Mouse (Mus musculus) lung, postnatal 14 days (tissue): ENCODE measurements at regions not wholly inside any gene's neighbourhood (a gene's known extent, or its start where the extent isn't known, plus 50 kb on each side); places are given as distances from the start of the nearest gene placed in this dataset.

Experiments
- DNase-seq: peaks from one replicate; pipeline ENCODE4 v3.0.0; 2021

DNA sequence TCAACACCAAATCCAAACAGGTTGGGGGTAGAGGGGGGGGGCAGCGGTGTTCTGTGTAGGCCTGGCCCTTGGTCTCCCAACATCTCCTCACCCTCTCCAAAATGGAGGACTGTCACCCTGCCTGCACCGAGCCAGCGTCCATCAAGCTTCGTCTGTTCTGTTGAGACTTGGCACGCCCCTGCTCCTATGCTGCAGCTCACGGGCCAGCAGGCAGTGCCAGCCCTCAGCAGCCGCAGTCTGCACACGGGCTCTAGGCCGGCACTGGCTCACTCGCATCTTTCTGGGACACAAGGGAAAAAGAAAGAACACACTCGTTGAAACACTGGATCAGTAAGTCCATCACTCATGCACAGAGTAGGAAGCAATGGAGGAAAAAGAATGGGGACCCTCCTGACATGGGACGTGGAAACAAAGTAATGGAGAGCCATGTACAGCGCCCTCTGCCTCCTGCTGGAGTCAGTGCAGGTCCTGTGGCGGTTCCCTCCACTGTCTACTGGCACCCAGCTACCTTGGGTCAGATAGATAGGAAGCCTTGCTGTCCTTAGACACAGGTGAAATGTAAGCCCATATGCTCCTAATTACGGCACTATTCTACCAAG lies 109.0 kb upstream of the 1700016C15Rik start:
- DNase-seq, result no peak

DNA sequence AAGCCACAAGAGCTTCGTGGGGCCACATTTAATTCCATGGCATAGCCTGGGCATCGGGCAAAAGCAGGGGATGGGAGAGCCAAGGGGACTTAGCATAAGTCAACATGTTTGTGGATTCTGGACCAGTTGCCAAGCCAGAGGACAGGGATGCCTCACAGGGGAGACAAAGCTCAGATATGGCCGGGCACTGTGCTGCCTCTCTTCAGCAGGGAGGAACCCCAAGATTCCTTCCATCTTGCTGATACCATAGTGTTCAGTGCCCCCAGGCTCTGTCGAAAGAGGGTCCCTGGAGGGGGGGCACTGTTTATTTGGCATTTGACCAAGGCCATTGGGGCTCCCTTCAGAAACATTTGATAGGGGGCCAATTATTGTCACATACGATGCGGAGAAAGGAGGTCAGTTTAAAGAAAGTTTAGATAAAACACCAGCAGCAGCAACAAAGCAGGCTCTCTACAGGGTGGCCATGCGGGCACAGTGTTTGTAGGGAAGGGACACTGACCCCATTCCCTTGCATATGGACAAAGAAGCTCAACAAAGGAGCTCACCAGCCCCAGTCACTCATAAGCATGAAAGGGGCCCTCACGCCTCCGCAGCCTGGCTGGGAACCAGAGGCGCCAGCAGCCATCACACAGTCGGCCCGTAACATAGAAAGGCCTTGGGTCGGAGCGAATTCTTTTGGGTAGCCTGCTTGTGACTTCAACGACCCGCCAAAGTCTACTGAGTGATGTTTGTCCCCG lies 107.6 kb upstream of the 1700016C15Rik start:
- DNase-seq, result no peak

DNA sequence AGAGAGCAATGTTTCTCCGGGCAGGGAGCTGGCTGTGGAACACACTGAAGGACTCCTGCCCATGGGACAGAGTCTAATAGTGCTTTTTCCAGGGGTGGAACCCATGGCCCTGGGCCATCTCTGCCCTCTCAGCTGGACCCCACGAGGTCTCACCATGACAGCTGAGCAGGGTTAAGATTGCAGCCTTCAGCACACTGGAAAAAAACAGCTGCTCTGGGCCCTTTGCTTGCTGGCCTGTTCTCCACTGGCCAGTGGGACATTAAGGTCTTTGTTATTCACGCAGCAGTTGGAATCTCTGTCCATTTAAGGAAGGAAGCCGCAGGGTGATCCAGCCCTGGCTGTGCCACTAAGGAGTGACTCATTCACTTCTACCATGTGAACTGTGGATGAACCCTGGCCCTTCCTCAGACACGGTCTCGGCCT lies 106.3 kb upstream of the 1700016C15Rik start:
- DNase-seq, result peak; percentile 59

DNA sequence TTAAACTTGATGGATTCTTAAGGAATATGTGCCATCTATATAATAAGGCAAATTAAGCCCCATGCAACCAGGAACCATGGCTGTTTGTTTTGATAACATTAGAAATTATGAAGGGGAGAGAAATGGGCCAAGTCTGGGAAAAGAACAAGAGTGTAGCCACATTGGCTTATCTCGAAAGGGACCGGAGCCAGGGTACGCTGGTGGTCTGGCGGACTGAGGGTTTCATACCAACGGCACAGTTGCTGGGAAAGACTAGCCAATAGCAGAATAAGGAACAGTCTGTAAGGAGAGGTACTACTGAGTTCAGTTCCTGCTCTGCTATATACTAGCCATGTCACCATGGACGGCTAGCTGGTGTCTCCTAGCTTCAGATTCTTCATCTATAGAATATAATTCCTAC lies 105.9 kb upstream of the 1700016C15Rik start:
- no peak for DNase-seq

DNA sequence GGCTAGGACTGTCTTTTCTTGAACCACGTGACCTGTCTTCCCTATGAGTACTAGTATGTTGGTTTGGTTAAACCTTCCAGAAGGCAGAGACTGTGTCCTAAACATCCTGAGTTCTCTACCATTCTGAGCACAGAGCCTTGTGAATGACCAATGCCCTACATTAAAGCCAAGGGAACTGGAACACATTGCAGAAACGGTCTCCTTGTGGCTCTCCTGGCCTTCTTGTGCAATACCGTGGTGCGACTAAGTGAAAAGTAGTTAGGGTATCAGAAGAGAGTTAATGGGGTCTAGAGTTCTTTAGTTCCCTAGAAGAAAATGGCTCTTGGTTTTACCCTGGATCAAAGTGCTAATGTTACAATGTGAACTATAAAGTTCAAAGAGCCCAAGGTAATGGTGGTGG lies 101.8 kb upstream of the 1700016C15Rik start:
- DNase-seq, result no peak

DNA sequence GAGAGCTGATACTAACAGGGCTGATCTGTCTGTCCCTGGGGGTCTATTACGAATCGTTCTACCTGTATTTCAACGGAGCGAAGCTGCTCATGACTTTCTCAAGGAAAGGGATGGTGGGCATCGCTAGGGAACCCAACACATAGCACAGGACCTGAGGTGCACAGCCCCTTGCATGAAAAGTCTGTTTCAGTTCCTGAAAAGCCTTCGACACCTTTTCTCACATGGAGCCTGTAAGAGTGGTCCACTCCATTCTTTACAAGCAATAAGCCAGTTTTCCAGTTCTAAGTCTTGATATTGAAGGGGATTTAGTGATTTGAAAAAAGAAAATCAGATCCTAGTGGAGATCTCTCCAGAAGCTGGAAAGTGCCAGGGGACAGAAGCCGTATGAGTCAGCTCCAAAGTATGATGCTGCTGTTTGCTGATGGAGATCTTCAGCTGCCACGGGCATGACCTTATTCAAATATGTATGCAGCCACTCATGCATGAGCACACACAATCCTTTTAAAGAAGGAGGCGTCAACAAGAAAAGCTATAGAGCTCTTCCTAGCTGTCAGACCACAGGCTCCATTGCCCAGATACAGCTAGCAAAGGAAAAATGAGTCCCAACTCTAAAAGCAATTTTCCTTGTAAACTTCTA lies 95.5 kb upstream of the 1700016C15Rik start:
- no peak for DNase-seq

DNA sequence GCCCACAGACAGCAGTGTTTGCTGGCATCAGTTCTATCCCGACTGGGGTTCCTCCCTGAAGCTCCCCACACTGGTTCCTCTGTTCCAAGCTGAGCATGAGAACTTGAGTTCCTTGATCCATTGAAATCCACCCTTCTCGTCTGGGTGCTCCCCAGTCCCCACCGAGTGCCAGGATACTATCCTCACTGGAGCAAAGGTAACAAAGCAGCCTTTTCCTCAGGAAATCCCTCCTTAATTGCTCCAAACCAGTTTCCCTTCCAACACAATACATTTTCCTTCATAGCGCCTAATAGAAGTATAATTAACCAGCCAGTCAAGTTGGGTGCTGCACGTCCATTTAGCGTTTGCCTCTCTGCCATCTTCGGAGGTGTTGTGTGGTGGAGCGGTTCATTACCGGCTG lies 92.6 kb upstream of the 1700016C15Rik start:
- DNase-seq, result no peak

DNA sequence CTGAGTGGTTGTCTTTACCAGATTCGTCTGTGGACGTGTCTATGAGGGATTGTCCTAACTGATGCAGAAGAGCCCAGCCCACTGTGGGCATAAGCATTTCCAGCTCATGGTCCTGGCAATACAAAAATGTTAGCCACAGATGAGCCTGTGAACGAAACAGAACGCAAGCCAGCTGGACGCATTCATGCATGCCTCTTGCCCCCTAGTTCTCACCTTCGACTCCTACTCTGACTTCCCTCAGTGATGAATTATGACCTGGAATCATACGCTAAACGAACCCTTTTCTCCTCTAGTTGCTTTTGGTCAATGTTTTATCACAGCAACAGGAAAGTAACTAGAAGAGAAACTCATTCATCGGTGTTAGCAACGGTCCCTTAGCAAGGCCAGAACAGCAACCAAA lies 91.2 kb upstream of the 1700016C15Rik start:
- DNase-seq, result no peak

DNA sequence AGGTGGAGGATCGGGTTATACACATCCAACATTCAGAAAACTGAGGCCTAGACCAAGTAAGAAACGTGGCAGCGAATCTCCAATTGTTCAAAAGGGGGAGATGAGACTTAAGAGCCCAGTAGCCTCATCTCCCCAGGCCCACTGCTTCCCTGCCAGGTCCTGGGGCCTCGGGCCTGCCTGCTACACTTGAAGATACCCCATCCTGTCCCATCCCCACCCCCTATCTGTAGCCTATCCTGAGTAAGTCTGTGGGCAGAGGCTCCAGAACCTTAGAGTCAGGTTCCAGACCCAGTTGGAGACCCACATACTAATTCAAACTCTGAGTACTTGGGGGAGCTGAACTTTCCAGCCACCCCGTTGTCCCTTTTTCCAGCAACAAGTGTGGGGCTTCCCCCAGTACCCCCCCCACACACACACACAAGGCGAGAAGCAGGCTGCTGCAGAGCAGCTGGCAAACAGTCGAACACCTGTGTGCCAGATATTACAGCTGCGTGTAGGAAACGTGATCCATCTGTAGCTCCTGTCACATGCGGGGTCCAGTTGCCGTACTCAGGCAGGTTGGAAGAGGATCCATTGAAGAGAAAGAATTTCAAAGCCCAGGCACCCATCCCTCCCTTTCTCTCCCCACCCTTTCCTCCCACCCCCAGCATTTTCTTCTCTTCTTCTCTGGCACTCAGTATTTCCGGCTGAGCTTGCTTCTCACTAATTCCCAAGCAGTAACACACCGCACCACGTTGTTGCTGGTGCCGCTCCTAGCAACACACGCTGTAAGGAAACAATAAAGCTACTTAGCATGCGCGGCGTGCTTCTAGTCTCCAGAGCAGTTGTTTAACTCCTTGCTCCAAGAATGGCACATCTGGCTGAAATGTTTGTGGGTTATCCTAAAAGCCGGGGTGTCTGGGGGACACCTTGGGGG lies 89.4 kb upstream of the 1700016C15Rik start:
- DNase-seq, result no peak

DNA sequence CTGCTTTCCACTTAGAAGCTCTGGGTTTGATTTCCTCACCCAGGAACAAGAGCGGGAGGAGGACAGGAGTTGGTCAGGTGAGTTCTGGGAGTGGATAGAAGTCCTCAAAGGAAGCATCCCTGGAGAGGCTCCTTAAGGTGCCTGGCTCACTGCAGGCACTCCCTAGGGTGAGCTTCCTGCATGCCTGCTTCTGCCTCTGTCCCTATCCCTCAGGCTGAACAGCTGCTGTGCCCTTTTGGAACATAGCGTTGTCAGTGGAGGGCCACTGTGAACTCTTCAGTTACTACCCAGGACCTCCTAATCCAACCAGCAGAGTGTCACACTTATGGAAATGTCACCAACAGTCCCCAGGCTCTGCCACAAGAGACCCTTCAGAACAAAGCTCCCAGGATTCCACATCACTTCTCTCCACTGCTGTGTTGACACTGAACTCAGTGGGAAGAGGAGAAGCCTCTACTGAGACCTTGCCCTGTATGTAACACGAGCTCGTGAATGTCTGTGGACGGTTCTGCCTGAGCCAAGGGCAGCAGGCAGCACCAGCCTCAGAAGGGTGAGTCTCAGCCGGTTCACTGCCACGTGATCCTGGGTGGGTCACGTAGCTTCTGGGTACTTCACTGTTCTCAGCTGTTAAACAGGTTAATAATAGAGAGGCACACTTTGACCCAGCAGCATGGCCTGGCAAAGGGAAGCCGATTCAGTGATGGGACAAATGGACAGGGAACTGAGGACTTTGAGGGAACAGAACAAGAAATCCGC lies 86.7 kb upstream of the 1700016C15Rik start:
- DNase-seq, result no peak

DNA sequence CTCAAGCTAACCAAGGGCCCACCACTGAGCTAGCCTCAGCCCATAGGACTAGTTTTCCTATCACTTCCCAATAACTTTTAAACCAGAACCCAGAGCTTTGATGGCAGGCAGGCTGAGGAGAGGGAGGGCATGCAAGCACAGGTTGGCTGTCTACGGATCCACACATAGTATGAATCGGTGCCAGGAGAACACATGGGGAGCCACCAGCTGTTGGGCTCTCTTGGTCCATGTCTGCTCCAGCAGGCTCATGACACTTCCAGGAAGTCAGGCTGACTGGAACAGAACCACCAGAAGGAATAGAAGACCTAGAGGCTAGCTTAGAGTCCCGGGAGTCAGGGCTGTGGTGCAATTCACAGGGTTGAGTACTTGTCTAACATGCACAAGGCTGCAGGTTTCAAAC lies 86.0 kb upstream of the 1700016C15Rik start:
- no peak for DNase-seq

DNA sequence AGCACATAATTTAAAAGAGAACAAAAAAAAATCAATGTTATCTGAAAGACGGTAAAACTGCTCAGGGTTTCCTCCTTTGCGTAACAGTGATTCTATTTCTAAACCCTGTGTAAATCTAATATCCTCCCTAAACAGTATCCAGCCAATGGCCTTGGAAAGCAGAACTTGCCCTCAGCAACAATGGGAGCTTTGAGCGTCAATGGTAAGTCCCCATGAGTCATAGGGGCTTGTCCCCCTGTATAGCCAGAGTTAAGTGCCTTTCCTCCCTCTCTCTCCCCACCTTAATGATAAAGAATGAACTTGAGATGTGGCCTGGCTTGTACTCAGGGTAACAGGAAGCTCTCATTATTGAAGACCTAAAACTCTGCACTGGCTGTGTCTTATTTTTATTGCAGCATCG lies 85.4 kb upstream of the 1700016C15Rik start:
- no peak for DNase-seq

DNA sequence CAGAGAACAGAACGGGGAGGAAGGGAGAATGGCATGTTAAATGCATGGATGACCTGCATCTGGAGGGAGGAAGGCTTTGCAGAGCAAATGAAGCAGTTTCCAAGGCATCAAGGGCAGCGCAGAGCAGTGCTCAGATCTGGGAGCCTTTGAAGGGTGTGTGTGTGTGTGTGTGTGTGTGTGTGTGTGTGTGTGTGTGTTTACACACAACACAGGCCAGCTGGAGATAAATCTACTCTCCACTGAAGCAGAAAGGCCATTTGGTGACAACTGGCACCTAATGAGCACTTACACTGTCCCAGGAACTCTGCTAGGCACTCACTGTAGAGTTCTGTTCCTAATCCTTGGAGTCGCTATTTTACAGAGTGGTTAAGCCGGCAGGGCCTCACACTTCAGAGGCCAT lies 84.3 kb upstream of the 1700016C15Rik start:
- no peak for DNase-seq

DNA sequence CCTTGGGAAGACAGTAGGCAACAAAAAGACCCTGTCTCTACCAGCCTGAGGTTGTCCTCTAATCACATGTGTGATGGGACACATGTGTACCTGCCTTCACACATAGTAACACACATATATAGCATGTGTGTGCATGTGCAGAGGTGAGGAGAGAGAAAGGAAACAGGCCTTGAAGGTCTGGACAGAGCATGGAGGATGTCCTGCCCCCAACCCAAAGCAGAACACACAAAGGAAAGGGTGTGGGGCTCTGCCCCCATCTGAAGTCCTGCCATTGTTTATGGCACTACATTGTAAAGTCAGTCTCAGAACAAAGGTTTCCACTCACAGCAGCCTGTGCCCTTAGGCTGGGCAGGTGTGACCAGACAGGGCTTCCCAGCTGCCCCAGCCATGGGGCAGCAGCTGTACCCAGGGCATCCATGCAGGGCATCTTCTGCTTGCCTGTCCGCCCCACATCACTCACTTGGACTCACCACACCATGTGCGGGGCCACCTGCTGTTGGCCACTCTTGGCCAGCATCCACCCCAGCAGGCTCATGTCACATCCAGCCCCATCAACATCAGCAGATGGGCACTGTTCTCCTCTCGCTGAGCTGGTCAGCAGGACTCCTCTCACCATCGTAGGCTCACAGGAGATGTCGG lies 83.6 kb upstream of the 1700016C15Rik start:
- no peak for DNase-seq

DNA sequence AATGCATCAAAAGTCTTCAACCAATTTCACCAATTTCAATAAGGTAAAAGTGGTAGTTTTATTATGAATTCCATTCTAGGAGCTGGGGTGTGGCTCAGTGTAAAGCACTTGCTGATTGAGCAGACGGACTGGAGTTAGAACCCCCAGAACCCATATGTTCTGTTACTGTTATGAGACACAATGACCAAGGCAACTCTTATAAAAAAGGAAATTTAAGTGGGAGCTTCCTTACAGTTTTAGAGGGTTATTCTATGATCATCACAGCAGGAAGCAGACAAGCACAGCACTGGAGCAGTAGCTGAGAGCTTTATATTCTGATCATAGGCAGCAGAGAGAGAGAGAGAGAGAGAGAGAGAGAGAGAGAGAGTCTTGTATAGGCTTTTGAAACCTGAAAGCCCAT lies 81.7 kb upstream of the 1700016C15Rik start:
- no peak for DNase-seq

DNA sequence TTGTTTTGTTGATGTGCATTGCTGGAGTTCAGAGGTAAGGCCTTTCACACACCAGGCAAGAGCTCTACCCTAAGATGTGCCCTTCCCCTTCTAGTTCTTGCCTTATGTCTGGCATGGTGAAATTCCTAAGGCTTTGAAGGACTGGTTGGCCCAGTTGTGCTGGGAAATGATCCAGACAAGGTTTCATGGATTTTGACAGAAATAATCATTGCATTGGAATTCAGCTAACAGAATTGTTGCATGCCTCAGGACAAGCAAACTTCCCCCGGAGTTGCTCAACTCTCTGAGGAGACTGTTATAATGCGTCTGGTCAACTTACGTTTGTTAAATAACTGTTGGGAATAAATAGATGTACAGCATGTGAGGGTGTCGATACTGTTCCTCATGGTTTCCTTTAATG lies 80.6 kb upstream of the 1700016C15Rik start:
- DNase-seq, result no peak

DNA sequence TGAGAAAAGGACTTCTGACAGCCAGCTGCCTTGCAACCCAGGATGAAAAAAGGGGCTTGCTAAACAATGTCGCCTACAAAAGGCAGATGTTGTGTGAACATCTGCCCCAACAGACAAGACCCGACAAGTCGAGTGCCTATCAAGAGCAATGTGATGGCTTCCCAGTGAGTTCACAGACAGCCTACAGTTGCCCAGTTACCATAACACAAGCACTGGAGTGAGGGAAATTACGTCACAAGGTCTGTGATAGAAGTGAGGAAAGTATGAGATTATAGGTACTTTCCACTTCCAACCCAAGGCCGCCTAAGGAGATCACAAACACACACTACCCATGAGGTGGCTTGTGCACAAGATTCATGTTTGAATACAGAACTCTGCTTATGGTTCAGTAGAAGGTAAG lies 78.4 kb upstream of the 1700016C15Rik start:
- no peak for DNase-seq

DNA sequence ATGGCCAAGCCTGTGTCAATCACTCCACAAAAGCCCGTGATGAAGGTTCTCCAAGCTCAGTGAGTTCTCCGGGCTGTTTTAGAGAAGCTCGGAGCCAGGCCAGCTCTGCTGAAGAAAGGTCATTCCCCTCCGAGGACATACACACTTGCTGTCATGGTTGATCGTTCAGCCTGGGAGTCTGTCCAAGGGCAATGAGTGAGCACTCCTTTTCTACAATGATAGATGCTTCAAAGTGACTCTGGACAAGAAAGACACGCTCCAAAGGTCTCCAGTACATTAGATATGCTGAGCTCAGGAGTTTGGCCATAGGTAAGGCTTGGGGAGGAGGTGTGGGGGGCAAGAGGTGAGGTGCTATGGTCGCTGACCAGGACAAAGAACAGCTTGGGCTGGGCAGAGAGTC lies 66.5 kb upstream of the 1700016C15Rik start:
- no peak for DNase-seq

DNA sequence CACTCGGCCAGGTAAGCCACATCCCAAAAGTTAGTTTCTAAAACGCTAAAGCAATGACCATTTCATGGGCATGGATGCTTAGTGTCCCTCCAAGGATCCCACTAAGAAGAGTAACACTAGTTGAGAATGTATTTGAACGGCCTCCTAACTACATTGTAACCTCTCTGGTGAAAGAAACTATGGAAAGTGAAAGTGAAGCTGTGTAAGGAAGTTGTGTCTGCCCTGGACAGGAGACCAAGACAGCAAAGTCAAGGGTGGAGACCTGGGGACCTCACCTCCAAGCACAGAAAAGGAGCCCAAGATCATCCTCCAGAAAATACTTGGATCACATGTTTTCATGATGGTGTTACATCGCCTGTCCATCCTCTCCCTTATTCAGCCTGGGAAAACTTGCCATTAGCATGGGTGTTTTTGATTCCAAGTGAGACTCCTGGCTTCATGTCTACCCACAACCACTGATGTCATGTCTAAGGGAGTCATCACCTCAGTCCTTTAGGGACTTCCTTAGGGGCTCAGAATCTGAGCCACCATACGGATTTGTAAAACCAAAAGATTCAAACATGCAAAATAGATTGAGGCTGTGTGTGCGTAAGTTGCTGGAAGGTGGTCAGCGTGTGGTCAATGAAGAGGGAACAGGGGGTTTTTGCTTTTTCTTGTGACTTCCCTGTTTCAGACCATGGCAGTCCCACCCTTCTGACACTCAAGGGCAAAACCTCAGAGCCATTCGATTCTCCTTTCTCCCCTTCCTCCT lies 62.4 kb upstream of the 1700016C15Rik start:
- no peak for DNase-seq

DNA sequence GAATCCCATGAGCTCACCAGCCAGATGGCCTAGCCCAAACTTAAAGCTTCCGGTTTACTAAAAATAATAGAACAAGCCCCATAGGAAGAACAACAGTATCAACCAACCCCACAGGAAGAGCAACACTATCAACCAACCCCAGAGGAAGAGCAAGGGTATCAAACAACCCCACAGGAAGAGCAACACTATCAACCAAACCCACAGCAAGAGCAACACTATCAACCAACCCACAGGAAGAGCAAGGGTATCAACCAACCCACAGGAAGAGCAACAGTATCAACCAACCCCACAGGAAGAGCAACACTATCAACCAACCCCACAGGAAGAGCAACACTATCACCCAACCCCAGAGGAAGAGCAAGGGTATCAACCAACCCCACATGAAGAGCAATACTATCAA lies 59.0 kb upstream of the 1700016C15Rik start:
- DNase-seq, result no peak

DNA sequence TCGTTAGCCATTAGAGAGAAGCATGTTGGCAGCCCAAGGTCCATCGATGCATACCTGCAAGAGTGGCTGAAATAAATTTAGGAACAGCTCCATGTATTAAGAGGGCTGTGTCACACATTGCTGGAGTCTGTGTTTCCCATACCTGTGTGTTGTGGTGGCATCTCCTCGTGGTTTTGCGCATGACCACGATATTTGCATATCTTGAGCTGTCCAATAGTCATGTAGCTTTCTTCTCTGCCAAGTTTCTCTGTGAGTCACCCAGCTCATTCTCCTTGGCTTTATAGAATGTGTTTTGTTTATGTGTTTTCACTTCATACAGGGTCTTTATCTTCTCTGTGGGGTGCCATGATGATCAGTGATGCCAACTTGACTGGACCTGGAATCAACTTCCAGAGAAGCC lies 53.0 kb upstream of the 1700016C15Rik start:
- no peak for DNase-seq
